Mouse (Mus musculus) heart, embryonic 13.5 days (tissue): ENCODE results near the gene Pum1. TPM values are rescaled to one million over a fixed set of nuclear protein-coding genes. Genes with fewer than 3 reads are reported as not detected.

ENCODE experiments used
- ATAC-seq: fragments of 200-750 bp; cut with Nextera tagmentation; 2 replicates; pipeline ENCODE4 v1.8.0; 2017; ENCODE audit warnings: moderate TSS enrichment; ENCODE audit not compliant: insufficient number of reproducible peaks, low FRiP score, low TSS enrichment; ENCODE audit errors: extremely low read depth
- H3K27ac ChIP-seq: fragments of 300-500 bp; sonication (generic); replicated peaks from 2 replicates; pipeline ENCODE4 v1.5.1; 2015; ENCODE audit warnings: moderate library complexity, mild to moderate bottlenecking, inconsistent platforms
- H3K27me3 ChIP-seq: fragments of 300-500 bp; sonication (generic); replicated peaks from 2 replicates; pipeline ENCODE4 v1.6.1; 2015; ENCODE audit warnings: mild to moderate bottlenecking, inconsistent platforms
- H3K36me3 ChIP-seq: fragments of 300-500 bp; sonication (generic); 2 replicates; pipeline ENCODE4 v1.6.1; 2015; ENCODE audit warnings: mild to moderate bottlenecking, inconsistent platforms
- H3K4me1 ChIP-seq: fragments of 300-500 bp; sonication (generic); 2 replicates; pipeline ENCODE4 v1.6.1; 2015; ENCODE audit warnings: inconsistent platforms
- H3K4me2 ChIP-seq: fragments of 300-500 bp; sonication (generic); 2 replicates; pipeline ENCODE4 v1.6.1; 2015; ENCODE audit warnings: inconsistent platforms, mild to moderate bottlenecking, moderate library complexity
- H3K4me3 ChIP-seq: fragments of 300-500 bp; sonication (generic); 2 replicates; pipeline ENCODE4 v1.5.1; 2015; ENCODE audit warnings: moderate library complexity, mild to moderate bottlenecking, inconsistent platforms
- H3K9ac ChIP-seq: fragments of 300-500 bp; sonication (generic); 2 replicates; pipeline ENCODE4 v1.6.1; 2015; ENCODE audit warnings: inconsistent platforms, mild to moderate bottlenecking, moderate library complexity
- H3K9me3 ChIP-seq: fragments of 300-500 bp; sonication (generic); 2 replicates; pipeline ENCODE4 v1.6.1; 2016; ENCODE audit warnings: inconsistent platforms
- WGBS: fragments of 180-500 bp; shearing (Covaris S2); methylation state at CpG from one replicate; pipeline ENCODE4 v1.1.7; 2015; ENCODE audit warnings: mixed read lengths; 5-methylcytosine and 5-hydroxymethylcytosine counted together
- polyA plus RNA-seq: library from polyadenylated mRNA; unstranded; fragments of >200 nt; fragmentation: Nextera tagmentation; extraction: Ambion mirVana; gene quantifications from 2 replicates; pipeline ENCODE4 v1.2.1, GENCODE M21; 2015

Pum1 gene
- polyA plus RNA-seq, 1 experiment from 2014 or later = 53.3 TPM

DNA sequence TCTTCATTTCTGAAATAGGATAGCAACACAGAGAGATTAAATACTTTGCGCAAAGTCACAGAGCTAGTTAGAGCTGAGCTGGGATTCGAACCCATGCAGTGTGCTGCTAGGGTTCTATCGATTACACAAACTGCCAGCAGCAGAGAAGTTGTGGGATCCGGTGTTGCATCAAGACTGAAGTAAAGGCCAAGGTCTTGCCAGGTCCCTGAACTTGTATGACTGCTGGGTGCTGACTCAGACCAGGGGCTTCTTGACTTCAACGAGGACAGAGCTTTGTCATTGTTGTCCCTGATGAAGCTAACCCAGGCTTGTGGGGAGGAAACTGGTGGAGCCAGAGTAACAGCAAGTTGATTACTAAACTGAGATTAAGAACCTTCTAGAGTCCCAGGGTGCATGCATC is 138.1 kb downstream of the Pum1 start:
- Histone ChIP-seq H3K4me1 (peaks cover 93% of the 10 kb centered on the region), H3K4me3 (no peak overlapping the region), H3K36me3 (no peaks in the 10 kb centered on the region), H3K9me3 (no peaks in the 10 kb centered on the region), H3K27me3 (no peaks in the 10 kb centered on the region), H3K27ac (peak overlapping the region; percentile 69; the same call in 1 of the 2 replicates), H3K9ac (no peak overlapping the region), H3K4me2 (no peak overlapping the region)
- no peak for ATAC-seq
- WGBS = 77% methylated on average over 5 of the region's 5 CpGs

DNA sequence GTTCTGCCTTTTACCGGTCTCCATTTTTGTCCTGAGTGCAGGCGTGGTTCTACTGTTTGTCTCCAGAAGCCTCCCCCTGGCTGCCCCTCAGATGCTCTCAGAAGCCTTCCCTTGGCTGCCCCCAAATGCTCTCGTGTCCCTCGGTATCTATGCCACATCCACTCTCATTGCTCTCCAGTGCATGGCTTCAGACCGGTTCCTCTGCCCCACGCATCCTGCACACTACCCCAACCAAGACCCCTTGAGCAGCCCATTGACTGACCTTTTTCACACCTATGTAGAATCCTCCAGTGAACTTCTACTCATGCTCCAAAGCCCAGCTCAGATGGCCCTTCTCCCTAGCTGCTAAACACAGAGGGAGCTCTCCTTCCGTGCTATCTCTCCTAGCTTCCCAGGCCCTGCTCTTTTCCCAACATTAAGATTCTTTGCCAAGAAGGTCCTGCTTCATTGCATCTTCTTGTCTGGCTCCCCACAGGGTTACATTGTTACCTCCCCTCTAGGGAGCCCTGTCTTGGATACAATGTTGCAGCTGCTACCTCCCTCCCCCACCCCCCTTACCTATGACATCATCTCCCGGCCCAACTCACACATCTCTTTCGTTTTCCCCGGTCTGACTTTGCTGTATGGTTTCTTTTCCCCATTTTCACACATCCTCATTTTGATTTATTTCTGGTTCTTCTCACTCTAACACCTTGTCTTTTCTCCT is 138.7 kb downstream of the Pum1 start:
- no peaks in the 10 kb centered on the region for H3K27me3 ChIP-seq
- H3K9me3 ChIP-seq = no peaks in the 10 kb centered on the region
- no peaks in the 10 kb centered on the region for H3K36me3 ChIP-seq
- 56% methylated on average over 10 of the region's 10 CpGs for WGBS
- H3K4me3 ChIP-seq = no peak overlapping the region
- H3K9ac ChIP-seq = peak overlapping the region; percentile 47; the same call in 1 of the 2 replicates
- H3K27ac ChIP-seq = peak overlapping the region; percentile 69
- H3K4me1 ChIP-seq = peaks cover 89% of the 10 kb centered on the region
- peak overlapping the region; percentile 42 for H3K4me2 ChIP-seq
- ATAC-seq = no peak

DNA sequence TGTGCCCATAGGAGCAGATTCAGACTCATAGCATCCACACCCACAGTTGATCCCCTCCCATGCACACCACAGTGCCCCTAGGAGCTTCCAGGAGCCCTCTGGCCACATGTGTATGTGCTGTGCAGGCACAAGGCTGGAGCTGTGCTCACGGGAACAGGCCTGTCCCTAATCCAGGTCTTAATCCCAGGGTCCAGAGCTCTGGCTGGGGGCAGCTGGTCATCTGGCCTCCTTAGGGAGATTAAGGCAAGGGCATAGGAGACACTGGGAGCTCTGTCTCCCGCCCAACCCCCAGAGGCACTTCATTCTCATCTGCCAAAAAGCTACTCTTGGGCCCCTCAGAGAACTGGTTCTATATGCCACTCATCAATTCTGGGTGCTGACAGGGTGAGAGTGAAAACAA is 140.5 kb downstream of the Pum1 start:
- no peak for ATAC-seq
- Histone ChIP-seq H3K4me1 (peaks cover 71% of the 10 kb centered on the region), H3K9ac (peak overlapping the region; percentile 44; the same call in 1 of the 2 replicates)

DNA sequence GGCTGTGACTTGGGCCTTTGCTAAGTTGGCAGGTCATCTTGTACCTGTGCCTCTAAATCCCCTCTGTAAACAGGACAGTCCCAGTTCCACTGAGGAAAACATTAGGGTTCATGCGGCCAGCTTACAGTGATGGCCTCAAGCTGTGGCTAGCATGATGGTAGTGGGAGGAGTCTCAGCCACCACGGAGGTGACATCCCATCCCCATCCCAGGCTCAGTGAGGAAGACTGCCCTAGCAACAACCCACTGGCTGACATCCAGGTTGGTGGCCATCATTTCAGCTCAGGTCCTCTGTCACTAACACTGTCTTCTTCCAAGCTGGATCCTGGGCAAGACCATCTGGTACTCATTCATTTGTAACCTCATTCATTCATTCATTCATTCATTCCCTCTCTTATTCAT is 141.2 kb downstream of the Pum1 start:
- H3K4me1 ChIP-seq = peaks cover 64% of the 10 kb centered on the region

More for the DNA sequence above, 140.5 kb downstream of the Pum1 start:
- Histone ChIP-seq H3K27me3 (no peaks in the 10 kb centered on the region), H3K36me3 (no peaks in the 10 kb centered on the region), H3K4me3 (no peak overlapping the region), H3K9me3 (no peaks in the 10 kb centered on the region), H3K4me2 (no peak overlapping the region), H3K27ac (peak overlapping the region; percentile 28; the same call in 1 of the 2 replicates)
- 46% methylated on average over 2 of the region's 2 CpGs for WGBS

DNA sequence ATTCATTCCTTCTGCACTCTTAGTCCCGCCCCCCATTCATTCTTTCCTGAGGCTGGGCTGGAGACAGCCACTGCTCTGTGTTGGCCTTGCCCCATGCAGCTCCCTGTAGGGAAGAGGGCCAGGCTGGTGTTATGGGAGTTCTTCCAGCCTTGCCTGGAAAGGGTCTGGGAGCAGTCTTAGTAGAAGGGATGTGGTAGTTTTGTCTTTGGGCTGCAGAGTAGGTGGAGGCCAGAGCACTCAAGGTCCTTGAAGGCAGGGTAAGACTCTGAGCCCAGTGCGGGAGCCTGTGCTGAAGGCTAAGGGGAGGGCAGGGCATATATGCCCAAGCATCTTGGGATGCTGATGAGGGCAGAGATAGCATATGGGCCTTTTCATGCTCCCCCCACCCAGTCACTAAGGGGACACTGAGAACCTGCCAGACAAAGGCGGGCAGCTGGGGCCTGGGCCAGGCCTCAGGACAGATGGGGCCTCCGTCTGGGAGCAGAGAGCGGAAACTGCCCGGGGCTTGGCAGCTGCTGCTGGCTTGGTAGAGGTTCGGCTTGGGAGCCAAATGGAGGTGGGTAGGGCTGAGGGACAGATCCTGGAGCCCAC is 141.7 kb downstream of the Pum1 start:
- H3K9me3 ChIP-seq = no peaks in the 10 kb centered on the region
- no peak overlapping the region for H3K4me3 ChIP-seq
- peak overlapping the region; percentile 44; the same call in 1 of the 2 replicates for H3K9ac ChIP-seq
- WGBS = 68% methylated on average over 7 of the region's 7 CpGs
- H3K36me3 ChIP-seq = no peaks in the 10 kb centered on the region
- H3K27ac ChIP-seq = peak overlapping the region; percentile 25; the same call in 1 of the 2 replicates
- peaks cover 64% of the 10 kb centered on the region for H3K4me1 ChIP-seq
- no peaks in the 10 kb centered on the region for H3K27me3 ChIP-seq
- ATAC-seq = no peak
- no peak overlapping the region for H3K4me2 ChIP-seq

More for the DNA sequence above, 141.2 kb downstream of the Pum1 start:
- WGBS = 50% methylated on average over 2 of the region's 2 CpGs
- no peak for ATAC-seq
- Histone ChIP-seq H3K9me3 (no peaks in the 10 kb centered on the region), H3K9ac (no peak overlapping the region), H3K4me2 (no peak overlapping the region), H3K36me3 (no peaks in the 10 kb centered on the region), H3K27ac (no peak overlapping the region), H3K4me3 (no peak overlapping the region), H3K27me3 (no peaks in the 10 kb centered on the region)

DNA sequence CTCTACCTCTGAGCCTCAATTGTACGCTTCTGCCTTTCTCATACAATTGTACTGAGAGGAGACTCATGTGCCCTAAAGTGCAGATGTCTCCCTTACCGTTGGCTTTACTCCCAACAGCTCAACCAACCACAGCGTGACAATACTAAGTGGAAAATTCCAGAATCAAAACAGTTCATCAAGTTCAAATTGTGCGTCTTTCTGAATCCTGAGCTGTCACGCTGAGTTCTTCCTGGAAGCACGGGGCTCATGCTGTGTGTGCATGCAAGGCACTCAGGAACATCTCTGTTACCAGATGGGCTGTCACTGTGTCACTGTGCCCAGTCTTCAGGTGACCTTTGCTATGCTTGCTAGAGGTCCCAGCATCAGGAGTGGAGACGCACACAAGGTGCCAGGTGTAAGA is 142.6 kb downstream of the Pum1 start:
- Histone ChIP-seq H3K9me3 (no peaks in the 10 kb centered on the region), H3K27ac (no peak overlapping the region; the same call in 1 of the 2 replicates), H3K36me3 (no peaks in the 10 kb centered on the region), H3K4me3 (no peak overlapping the region), H3K27me3 (no peaks in the 10 kb centered on the region), H3K4me1 (peaks cover 57% of the 10 kb centered on the region), H3K4me2 (no peak overlapping the region), H3K9ac (no peak overlapping the region)
- 78% methylated on average over 7 of the region's 7 CpGs for WGBS
- no peak for ATAC-seq

DNA sequence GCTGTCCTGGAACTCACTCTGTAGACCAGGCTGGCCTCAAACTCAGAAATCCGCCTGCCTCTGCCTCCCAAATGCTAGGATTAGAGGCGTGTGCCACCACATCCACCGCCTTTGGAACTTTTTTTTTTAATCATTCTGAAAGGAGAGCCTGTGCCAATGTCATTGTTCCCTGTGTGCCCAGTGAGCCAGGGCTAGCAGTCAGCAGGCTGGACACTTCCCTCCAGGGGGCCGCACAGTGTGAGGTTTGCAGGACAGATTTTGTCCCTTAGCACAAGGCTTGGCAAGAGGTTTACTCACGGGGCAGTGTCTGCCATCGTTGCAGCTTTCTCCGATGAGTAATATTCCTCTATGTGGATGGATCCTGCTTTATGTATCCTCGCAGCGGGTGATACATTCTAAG is 143.6 kb downstream of the Pum1 start:
- WGBS = 81% methylated on average over 9 of the region's 9 CpGs
- no peak overlapping the region for H3K9ac ChIP-seq

DNA sequence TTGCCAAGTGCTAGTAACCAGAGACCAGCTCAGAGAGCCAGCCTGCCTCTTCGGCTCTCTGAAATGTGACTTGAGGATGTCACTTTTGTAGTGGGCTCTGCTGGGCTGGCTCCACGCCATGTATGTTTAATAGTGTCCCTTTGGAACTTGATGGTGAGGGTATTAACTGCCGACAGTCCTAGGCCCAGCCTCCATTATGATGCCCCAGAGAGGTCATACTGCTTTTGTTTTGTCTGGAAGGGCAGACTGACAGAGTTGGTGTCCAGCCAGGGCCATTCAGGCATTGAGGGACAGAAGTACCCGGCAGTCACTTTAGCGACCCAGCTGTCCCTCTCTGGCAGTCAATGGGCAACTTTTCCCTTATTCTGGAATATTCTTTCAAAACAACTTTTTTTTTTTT is 146.7 kb downstream of the Pum1 start:
- no peak overlapping the region for H3K27ac ChIP-seq
- no peak overlapping the region for H3K4me3 ChIP-seq
- H3K9ac ChIP-seq = no peak overlapping the region
- H3K27me3 ChIP-seq = no peaks in the 10 kb centered on the region
- no peak overlapping the region for H3K4me2 ChIP-seq
- H3K4me1 ChIP-seq = peaks cover 36% of the 10 kb centered on the region
- no peaks in the 10 kb centered on the region for H3K9me3 ChIP-seq
- ATAC-seq = no peak
- WGBS = 55% methylated on average over 5 of the region's 5 CpGs
- H3K36me3 ChIP-seq = no peaks in the 10 kb centered on the region

More for the DNA sequence above, 143.6 kb downstream of the Pum1 start:
- ATAC-seq = no peak
- no peaks in the 10 kb centered on the region for H3K27me3 ChIP-seq
- peaks cover 61% of the 10 kb centered on the region for H3K4me1 ChIP-seq
- no peak overlapping the region for H3K4me3 ChIP-seq
- H3K9me3 ChIP-seq = no peaks in the 10 kb centered on the region
- H3K4me2 ChIP-seq = no peak overlapping the region
- no peak overlapping the region for H3K27ac ChIP-seq
- H3K36me3 ChIP-seq = no peaks in the 10 kb centered on the region

DNA sequence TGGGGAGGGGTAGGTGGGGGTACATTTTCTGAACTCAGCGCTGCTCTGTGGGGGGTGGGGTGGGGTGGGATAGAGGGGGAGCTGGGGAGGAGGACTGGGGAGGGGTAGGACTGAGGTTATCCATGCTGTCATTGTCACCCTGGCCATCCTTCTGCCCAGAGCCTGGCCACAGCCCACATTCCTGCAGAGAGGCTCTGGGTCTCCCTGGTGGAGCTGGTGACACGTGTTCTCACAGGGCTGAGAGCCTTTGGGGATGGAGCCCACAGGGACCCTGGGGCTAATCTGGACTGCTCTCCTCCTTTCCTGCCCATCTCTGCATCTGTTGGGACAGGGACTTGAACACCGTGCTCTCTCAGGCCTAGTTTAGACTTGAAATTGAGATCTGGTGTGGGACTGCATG is 147.7 kb downstream of the Pum1 start:
- Histone ChIP-seq H3K4me3 (no peak overlapping the region), H3K27me3 (no peaks in the 10 kb centered on the region), H3K4me1 (peaks cover 30% of the 10 kb centered on the region), H3K36me3 (no peaks in the 10 kb centered on the region), H3K9ac (no peak overlapping the region), H3K9me3 (no peaks in the 10 kb centered on the region), H3K27ac (no peak overlapping the region), H3K4me2 (no peak overlapping the region)
- ATAC-seq = no peak
- 50% methylated on average over 3 of the region's 3 CpGs for WGBS

DNA sequence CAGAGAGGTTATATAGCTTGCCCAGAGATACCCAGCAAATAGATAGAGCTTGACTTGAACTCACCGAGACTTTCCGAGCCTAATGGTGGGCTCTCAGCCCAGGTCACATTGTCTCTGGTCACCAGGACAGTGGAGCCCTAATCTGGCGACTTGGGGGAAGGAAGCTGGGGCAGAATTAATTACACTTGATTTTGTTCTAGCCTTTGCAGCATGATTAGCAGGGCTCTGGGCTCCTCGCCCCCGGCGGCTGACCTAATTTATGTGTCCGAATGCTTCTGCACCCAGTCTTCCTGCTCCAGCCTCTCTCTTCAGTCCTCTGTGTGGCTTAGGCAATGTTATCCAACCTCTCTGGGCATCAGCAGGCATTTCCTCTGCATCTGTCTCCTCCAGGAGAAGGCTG is 148.3 kb downstream of the Pum1 start:
- ATAC-seq = no peak
- Histone ChIP-seq H3K4me1 (peaks cover 28% of the 10 kb centered on the region), H3K27ac (no peak overlapping the region), H3K36me3 (no peaks in the 10 kb centered on the region), H3K9ac (no peak overlapping the region), H3K27me3 (no peaks in the 10 kb centered on the region), H3K4me2 (no peak overlapping the region), H3K4me3 (no peak overlapping the region), H3K9me3 (no peaks in the 10 kb centered on the region)
- WGBS = 63% methylated on average over 7 of the region's 7 CpGs

DNA sequence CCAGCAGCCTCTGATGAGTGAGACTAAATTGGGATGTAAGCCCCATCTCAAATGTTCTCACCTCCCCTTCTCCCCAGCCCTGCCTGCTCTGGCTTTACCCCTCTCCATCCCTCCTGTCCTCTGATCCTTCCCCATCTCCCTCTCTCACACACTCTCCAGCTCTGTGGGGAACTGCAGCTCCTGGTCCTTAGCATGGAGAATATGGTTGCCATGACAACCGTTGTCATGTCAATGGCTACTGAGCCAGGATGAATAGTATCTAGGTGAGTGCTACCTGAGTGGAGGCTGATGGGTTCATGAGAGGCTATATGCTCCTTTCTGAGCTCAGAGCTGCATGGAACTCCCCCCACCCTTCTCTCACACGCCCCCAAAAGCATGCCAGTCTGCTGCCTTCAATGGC is 150.8 kb downstream of the Pum1 start:
- no peak overlapping the region for H3K4me3 ChIP-seq
- no peak overlapping the region for H3K4me2 ChIP-seq
- ATAC-seq = no peak
- WGBS = 68% methylated on average over 2 of the region's 2 CpGs
- peaks cover 5% of the 10 kb centered on the region for H3K36me3 ChIP-seq
- H3K4me1 ChIP-seq = peaks cover 28% of the 10 kb centered on the region
- H3K27me3 ChIP-seq = no peaks in the 10 kb centered on the region
- no peak overlapping the region for H3K27ac ChIP-seq
- no peak overlapping the region for H3K9ac ChIP-seq
- no peaks in the 10 kb centered on the region for H3K9me3 ChIP-seq
